Mouse (Mus musculus) stomach, embryonic 14.5 days (tissue): Measurements from ENCODE around the gene Rgp1. TPM values are rescaled to one million over a fixed set of nuclear protein-coding genes. Genes with fewer than 3 reads are reported as not detected.

ENCODE experiments used
- ATAC-seq: fragments of 200-750 bp; cut with Nextera tagmentation; 2 replicates; pipeline ENCODE4 v1.8.0; 2017; ENCODE audit warnings: low read depth, moderate TSS enrichment; ENCODE audit not compliant: insufficient number of reproducible peaks, insufficient read depth, low FRiP score
- H3K27ac ChIP-seq: fragments of 300-500 bp; sonication (generic); 2 replicates; pipeline ENCODE4 v1.5.1; 2014; ENCODE audit warnings: mild to moderate bottlenecking, low read length, moderate library complexity, mixed read lengths
- H3K27me3 ChIP-seq: fragments of 300-500 bp; sonication (generic); 2 replicates; pipeline ENCODE4 v1.6.1; 2014; ENCODE audit warnings: low read length, control low read depth, mixed read lengths; ENCODE audit not compliant: control insufficient read depth, insufficient read depth
- H3K36me3 ChIP-seq: fragments of 300-500 bp; sonication (generic); 2 replicates; pipeline ENCODE4 v1.6.1; 2014; ENCODE audit warnings: mild to moderate bottlenecking, control low read depth, low read length, moderate library complexity, mixed read lengths; ENCODE audit not compliant: control insufficient read depth, insufficient read depth
- H3K4me1 ChIP-seq: fragments of 300-500 bp; sonication (generic); 2 replicates; pipeline ENCODE4 v1.6.1; 2014; ENCODE audit warnings: low read length, control low read depth, mixed read lengths; ENCODE audit not compliant: control insufficient read depth, insufficient read depth
- H3K4me2 ChIP-seq: fragments of 300-500 bp; sonication (generic); replicated peaks from 2 replicates; pipeline ENCODE4 v1.6.1; 2014; ENCODE audit warnings: low read depth, low read length, control low read depth
- H3K4me3 ChIP-seq: fragments of 300-500 bp; sonication (generic); 2 replicates; pipeline ENCODE4 v1.5.1; 2014; ENCODE audit warnings: low read depth, low read length, control low read depth
- H3K9ac ChIP-seq: fragments of 300-500 bp; sonication (generic); replicated peaks from 2 replicates; pipeline ENCODE4 v1.6.1; 2014; ENCODE audit warnings: low read depth, mild to moderate bottlenecking, control low read depth, low read length, moderate library complexity, mixed read lengths
- H3K9me3 ChIP-seq: fragments of 300-500 bp; sonication (generic); 2 replicates; pipeline ENCODE4 v1.6.1; 2016; ENCODE audit warnings: low read depth, low read length, control low read depth; ENCODE audit not compliant: control insufficient read depth
- WGBS: fragments of 180-500 bp; shearing (Covaris S2); extraction: QIAGEN DNeasy Blood & Tissue Kit; methylation state at CpG from one replicate; pipeline ENCODE4 v1.1.7; 2014; 5-methylcytosine and 5-hydroxymethylcytosine counted together
- polyA plus RNA-seq: library from polyadenylated mRNA; unstranded; fragments of >200 nt; fragmentation: Nextera tagmentation; extraction: Ambion mirVana; gene quantifications from 2 replicates; pipeline ENCODE4 v1.2.1, GENCODE M21; 2014

Gene Rgp1
- polyA plus RNA-seq, 1 experiment from 2014 or later, result 41.0 TPM

DNA sequence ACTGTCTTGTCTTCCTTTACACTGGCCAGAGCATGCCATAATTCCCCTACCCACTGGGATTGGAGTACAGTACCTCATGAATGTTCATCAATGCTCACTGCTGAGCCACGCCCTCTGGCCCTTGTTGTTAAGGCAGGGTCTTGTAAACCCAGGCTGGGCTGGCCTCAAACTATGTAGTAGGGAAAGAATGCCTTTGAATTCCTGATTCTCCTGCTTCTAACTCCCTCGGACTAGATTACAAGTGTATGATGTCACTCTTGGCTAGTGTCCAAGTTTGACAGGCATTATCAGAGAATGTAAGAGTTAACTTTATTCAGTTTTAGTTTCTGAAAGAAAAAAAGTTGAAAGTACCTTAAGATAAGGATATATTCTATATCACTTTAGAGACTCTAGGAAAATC lies 14.3 kb upstream of the Rgp1 start:
- 32% methylated on average over 2 of the region's 2 CpGs for WGBS
- Histone ChIP-seq H3K4me2 (no peak overlapping the region), H3K36me3 (peaks cover 53% of the 10 kb centered on the region)

DNA sequence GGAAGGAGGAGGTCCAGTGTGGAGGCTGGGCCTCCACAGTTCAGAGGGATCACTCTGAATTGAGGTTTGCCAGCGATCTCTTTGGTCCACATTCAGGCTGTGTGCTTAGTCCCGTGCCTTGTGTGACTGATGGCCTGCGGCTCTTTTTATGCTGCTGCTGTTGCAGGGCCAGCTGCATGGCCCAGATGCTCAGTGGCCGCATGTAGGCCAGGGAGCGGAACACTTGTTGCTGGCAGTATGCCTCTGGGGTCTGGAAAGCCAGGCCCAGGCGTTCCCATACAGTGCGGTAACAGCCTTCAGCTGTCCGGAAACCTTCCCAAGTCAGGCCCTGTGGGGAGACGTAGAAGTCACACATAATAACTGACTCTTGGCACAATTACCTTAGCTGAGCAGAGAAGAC lies 11.4 kb upstream of the Rgp1 start:
- WGBS, result 88% methylated on average over 9 of the region's 9 CpGs
- H3K4me2 ChIP-seq, result no peak overlapping the region

More for the DNA sequence above, 14.3 kb upstream of the Rgp1 start:
- no peak for ATAC-seq
- H3K9ac ChIP-seq, result no peak overlapping the region
- H3K27ac ChIP-seq, result no peak overlapping the region
- H3K27me3 ChIP-seq, result no peaks in the 10 kb centered on the region
- H3K9me3 ChIP-seq, result no peaks in the 10 kb centered on the region
- H3K4me1 ChIP-seq, result peaks cover 30% of the 10 kb centered on the region
- no peak overlapping the region for H3K4me3 ChIP-seq

DNA sequence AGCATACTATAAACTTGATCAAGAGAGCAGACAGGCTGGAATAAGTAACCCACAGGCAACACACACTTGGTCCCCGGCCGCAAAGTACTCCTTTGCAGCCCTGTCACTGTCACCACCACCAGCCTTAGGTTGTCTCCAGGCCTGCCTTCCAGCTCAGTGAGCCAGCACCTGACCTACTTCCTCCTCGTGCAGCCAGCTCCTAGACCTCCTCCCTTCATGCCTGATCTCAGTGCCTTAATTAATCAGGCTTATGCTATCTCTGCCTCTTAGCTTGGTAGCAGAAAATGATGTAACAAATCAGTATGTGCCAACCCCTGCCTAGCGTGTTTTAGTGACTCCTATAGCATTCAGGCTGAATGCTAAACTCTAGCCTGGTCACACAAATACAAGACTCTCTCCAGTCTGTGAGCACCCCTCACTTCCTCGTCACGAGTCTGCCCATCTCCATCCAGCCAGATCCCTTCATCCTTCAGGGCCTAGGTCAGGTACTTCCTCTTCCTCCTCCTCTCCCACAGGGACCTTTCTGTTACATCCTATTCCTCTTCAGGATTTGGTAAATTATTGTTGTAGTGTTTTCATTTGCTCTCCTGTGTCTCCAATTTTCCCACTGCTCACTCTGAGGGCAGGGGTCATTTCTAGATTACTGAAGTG lies 7.0 kb upstream of the Rgp1 start:
- H3K9me3 ChIP-seq, result no peaks in the 10 kb centered on the region
- H3K4me3 ChIP-seq, result no peak overlapping the region
- H3K27ac ChIP-seq, result no peak overlapping the region
- no peak overlapping the region for H3K9ac ChIP-seq
- no peaks in the 10 kb centered on the region for H3K27me3 ChIP-seq
- no peak for ATAC-seq
- no peak overlapping the region for H3K4me2 ChIP-seq
- H3K36me3 ChIP-seq, result peaks cover 71% of the 10 kb centered on the region
- peaks cover 12% of the 10 kb centered on the region; the same call in 1 of the 2 replicates for H3K4me1 ChIP-seq
- 81% methylated on average over 6 of the region's 6 CpGs for WGBS

More for the DNA sequence above, 11.4 kb upstream of the Rgp1 start:
- no peak for ATAC-seq
- H3K4me3 ChIP-seq, result no peak overlapping the region
- no peak overlapping the region for H3K27ac ChIP-seq
- H3K36me3 ChIP-seq, result peaks cover 79% of the 10 kb centered on the region
- no peaks in the 10 kb centered on the region for H3K27me3 ChIP-seq
- no peaks in the 10 kb centered on the region for H3K9me3 ChIP-seq
- no peak overlapping the region for H3K9ac ChIP-seq
- peaks cover 13% of the 10 kb centered on the region for H3K4me1 ChIP-seq

DNA sequence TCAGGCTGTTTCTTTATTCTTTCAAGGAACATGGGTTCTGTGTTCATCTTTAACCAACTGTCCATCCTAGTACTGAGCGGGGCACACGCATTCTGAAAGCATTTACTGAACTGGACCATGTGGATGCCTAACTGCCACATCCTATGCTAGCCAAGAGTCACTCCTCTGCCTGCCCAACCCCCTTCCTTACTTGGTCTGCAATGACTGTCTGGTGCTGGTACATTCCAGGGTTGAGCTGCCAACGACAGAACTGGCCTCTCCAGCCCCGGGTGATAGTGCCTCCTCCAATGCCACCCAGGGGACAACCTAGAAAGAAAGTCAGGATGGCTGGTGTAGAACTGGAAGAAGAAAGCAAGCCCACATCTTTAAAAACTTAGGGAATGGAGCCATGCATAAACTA lies 5.0 kb upstream of the Rgp1 start:
- Histone ChIP-seq H3K9me3 (no peaks in the 10 kb centered on the region), H3K27ac (no peak overlapping the region), H3K4me2 (no peak overlapping the region), H3K27me3 (no peaks in the 10 kb centered on the region), H3K36me3 (peaks cover 51% of the 10 kb centered on the region), H3K9ac (no peak overlapping the region), H3K4me1 (peaks cover 27% of the 10 kb centered on the region), H3K4me3 (no peak overlapping the region)
- ATAC-seq, result no peak
- WGBS, result 94% methylated on average over 4 of the region's 4 CpGs

DNA sequence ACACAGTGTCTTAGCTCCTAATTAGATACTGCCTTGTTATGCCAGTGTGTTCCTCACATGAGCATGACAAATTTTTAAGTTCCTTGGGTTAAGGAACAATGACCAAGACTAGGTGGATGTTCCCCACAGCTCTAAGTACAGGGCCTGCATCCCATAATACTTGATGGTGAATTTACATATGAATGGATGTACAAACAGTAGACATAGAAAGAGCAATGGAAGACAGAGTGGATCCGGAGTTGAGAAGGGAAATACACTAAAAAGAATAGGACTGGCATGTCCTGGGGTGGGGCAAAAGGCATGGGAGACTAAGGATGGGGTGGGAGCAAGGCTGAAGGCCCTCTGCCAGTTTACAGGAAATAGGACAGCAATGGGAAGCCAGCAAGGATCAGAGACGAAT lies 3.2 kb upstream of the Rgp1 start:
- H3K36me3 ChIP-seq, result peaks cover 35% of the 10 kb centered on the region
- H3K9me3 ChIP-seq, result no peaks in the 10 kb centered on the region
- H3K27ac ChIP-seq, result no peak overlapping the region
- H3K4me1 ChIP-seq, result peaks cover 33% of the 10 kb centered on the region
- no peaks in the 10 kb centered on the region for H3K27me3 ChIP-seq
- H3K4me3 ChIP-seq, result no peak overlapping the region
- H3K9ac ChIP-seq, result no peak overlapping the region
- no peak for ATAC-seq
- no peak overlapping the region for H3K4me2 ChIP-seq
- 63% methylated on average over 2 of the region's 2 CpGs for WGBS

DNA sequence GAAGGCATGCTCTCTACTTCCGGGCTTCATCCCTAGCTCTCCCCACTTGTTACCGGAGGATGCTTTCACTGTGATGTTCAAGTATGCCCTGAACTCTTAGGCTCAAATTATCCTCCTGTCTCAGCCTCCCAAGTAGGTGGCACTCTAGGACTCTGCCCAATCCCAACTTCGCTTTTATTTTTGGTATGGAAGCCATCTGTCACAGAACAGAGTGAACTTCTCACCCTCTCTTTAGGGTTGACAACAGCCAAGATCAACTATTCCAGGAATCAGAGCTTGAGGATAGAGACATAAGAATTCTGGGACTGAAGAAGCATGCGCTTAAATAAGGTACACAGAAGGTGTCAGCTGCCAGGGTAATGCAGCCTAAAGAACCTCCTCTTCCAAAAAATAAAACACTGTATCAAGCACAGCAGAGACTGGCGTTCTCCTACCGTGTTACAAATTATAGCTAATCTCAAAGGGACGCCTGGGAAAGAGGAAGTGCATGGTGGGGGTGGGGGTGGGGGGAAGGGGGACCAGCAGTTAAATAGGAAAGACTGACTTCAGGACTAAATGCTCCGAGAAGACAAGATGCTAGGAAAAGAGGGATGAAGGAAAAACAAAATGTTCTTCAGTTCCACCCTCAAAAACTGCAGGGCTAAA lies 1.2 kb upstream of the Rgp1 start:
- peaks cover 33% of the 10 kb centered on the region for H3K4me1 ChIP-seq
- H3K4me3 ChIP-seq, result peak overlapping the region; percentile 84
- peak overlapping the region; percentile 78 for H3K9ac ChIP-seq
- ATAC-seq, result no peak
- H3K27ac ChIP-seq, result no peak overlapping the region
- H3K36me3 ChIP-seq, result peaks cover 38% of the 10 kb centered on the region
- no peaks in the 10 kb centered on the region for H3K9me3 ChIP-seq
- no peaks in the 10 kb centered on the region for H3K27me3 ChIP-seq
- 35% methylated on average over 8 of the region's 8 CpGs for WGBS
- peak overlapping the region; percentile 95 for H3K4me2 ChIP-seq

DNA sequence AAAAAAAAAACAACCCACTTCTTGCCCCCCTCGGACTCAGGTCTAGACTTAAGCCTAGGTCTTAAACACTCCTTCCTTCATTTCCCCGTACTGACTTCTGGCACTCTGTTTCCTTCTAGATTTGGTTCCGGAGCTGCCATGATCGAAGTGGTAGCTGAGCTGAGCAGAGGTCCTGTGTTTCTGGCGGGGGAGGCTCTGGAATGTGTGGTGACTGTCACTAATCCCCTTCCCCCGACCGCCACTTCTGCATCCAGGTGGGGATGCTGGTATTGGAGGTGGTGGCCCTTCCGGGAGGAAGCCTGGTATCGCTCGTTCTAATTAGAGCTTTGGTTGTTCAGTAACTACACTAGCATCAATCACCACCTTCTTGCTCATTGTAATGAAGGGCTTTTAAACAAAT lies 741 bp downstream of the Rgp1 start:
- Histone ChIP-seq H3K4me2 (peak overlapping the region; percentile 95), H3K9me3 (no peaks in the 10 kb centered on the region), H3K9ac (peak overlapping the region; percentile 78), H3K4me3 (peak overlapping the region; percentile 84), H3K27ac (0 out of 2 replicates have a peak overlapping the region, but pooled peaks have one; percentile 82), H3K36me3 (peaks cover 40% of the 10 kb centered on the region), H3K4me1 (peaks cover 33% of the 10 kb centered on the region), H3K27me3 (no peaks in the 10 kb centered on the region)
- ATAC-seq, result no peak
- WGBS, result 7% methylated on average over 10 of the region's 10 CpGs

DNA sequence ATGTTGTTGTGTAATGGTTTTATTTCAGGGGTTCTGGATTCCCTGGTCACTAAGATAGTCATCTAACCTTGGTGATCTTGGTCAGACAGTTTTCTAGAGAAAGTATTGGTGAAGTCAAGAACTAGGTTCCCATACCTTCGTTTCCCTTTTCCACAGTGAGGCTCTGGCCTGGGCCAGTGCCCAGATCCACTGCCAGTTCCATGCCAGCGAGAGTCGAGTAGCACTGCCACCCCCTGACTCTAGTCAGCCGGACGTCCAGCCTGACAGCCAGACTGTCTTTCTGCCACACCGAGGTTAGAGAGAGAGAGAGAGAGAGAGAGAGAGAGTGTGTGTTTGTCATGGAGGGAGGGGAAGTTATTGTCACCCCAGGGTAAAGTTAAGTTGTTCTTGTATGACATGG lies 1.2 kb downstream of the Rgp1 start:
- H3K9me3 ChIP-seq, result no peaks in the 10 kb centered on the region
- peaks cover 33% of the 10 kb centered on the region for H3K4me1 ChIP-seq
- no peaks in the 10 kb centered on the region for H3K27me3 ChIP-seq
- peak overlapping the region; percentile 84 for H3K4me3 ChIP-seq
- peak overlapping the region; percentile 78 for H3K9ac ChIP-seq
- peaks cover 40% of the 10 kb centered on the region for H3K36me3 ChIP-seq
- peak overlapping the region; percentile 95 for H3K4me2 ChIP-seq
- no peak overlapping the region for H3K27ac ChIP-seq
- ATAC-seq, result no peak
- WGBS, result 73% methylated on average over 6 of the region's 6 CpGs
